Mouse (Mus musculus): Measurements from ENCODE around the gene Pappa. TPM values are rescaled to one million over a fixed set of nuclear protein-coding genes. Genes with fewer than 3 reads are reported as not detected.

The Pappa gene
- total and polyA plus RNA-seq, 3 experiments: not detected

DNA sequence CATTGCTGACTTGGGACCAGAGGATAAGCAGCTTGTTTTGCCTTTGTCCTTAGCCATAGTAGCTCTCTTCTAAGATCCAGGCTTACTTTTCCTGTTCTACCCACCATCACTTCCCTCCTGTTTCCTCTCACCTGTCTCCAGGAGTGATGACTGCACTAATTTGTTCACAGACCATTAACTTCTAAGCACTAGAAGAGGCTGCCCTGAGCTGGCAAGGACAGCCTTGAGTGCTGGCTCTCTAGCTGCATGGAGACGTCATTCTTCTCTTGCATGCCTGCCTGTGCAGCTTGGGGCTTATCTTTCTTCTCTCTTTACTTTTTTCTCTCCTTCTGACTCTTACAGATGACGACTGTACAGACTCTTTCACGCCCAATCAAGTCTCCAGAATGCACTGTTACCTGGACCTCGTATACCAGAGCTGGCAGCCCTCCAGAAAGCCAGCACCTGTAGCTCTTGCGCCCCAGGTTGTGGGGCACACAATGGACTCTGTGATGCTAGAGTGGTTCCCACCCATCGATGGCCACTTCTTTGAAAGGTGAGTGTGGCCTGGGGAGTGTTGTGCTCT is 65.0 kb downstream of the Pappa start:
- Histone ChIP-seq H3K9ac (ENCODE audit: insufficient read depth, low read depth) (no peak overlapping the region), H3K4me1 (ENCODE audit: control insufficient read depth in 1 of 2, insufficient read depth in 2 of 2) (no peaks in the 10 kb centered on the region), H3K27ac (ENCODE audit: insufficient read depth, low read depth) (no peak overlapping the region), H3K36me3 (replicated peaks in 1 of 2; ENCODE audit: control insufficient read depth in 1 of 2, insufficient read depth in 1 of 2, low read length in 1 of 2) (no peaks in the 10 kb centered on the region), H3K4me3 (replicated peaks in 1 of 3; ENCODE audit: low read depth in 2 of 3, low read length in 2 of 3, poor library complexity in 1 of 3) (no peak overlapping the region), H3K4me2 (ENCODE audit: insufficient read depth, low read depth, poor library complexity, severe bottlenecking) (no peak overlapping the region), H3K9me3 (replicated peaks; ENCODE audit: low read length) (peaks cover 49% of the 10 kb centered on the region), H3K79me2 (replicated peaks; ENCODE audit: control insufficient read depth, extremely low read depth, insufficient read depth, poor library complexity, severe bottlenecking) (no peaks in the 10 kb centered on the region), H3K27me3 (replicated peaks) (no peaks in the 10 kb centered on the region)
- in situ Hi-C loops (cut with MboI; ENCODE audit: low pct_ligation_motif_present, low pct_unique_long_range_greater_than_20kb, low sequenced_read_pairs): no loop called here
- DNase-seq (ENCODE audit: extremely low read depth): no peak
- TF ChIP-seq JUND (conservative IDR thresholded peaks at IDR 0.05; ENCODE audit: low read depth, low read length) (no peak), RCOR1 (conservative IDR thresholded peaks at IDR 0.05; ENCODE audit: low read depth, low read length) (no peak), POLR2A (IDR thresholded peaks at IDR 0.05; ENCODE audit: low read depth, low read length) (no peak), USF2 (conservative IDR thresholded peaks at IDR 0.05; ENCODE audit: low read depth, low read length) (no peak), JUN (IDR thresholded peaks at IDR 0.05; ENCODE audit: insufficient read depth, low read depth, low read length) (no peak), UBTF (IDR thresholded peaks at IDR 0.05; ENCODE audit: low read depth, low read length) (no peak), E2F4 (IDR thresholded peaks at IDR 0.05; ENCODE audit: insufficient replicate concordance, low read depth, low read length) (no peak), MAZ (IDR thresholded peaks at IDR 0.05; ENCODE audit: low read depth, low read length) (no peak), USF1 (IDR thresholded peaks at IDR 0.05; ENCODE audit: low read depth, low read length) (no peak), MXI1 (IDR thresholded peaks at IDR 0.05; ENCODE audit: low read depth, low read length) (no peak), RAD21 (IDR thresholded peaks at IDR 0.05; ENCODE audit: low read depth, low read length) (no peak), HCFC1 (IDR thresholded peaks at IDR 0.05; ENCODE audit: low read depth, low read length) (no peak), MYC (IDR thresholded peaks at IDR 0.05; ENCODE audit: low read depth, low read length) (no peak), CHD2 (IDR thresholded peaks at IDR 0.05; ENCODE audit: low read length) (no peak), MAFK (IDR thresholded peaks at IDR 0.05; ENCODE audit: insufficient replicate concordance, low read length) (no peak)
- dilution Hi-C loops (cut with MboI; ENCODE audit: extremely low pct_ligation_motif_present, extremely low pct_unique_long_range_greater_than_20kb, low sequenced_read_pairs): no loop called here

DNA sequence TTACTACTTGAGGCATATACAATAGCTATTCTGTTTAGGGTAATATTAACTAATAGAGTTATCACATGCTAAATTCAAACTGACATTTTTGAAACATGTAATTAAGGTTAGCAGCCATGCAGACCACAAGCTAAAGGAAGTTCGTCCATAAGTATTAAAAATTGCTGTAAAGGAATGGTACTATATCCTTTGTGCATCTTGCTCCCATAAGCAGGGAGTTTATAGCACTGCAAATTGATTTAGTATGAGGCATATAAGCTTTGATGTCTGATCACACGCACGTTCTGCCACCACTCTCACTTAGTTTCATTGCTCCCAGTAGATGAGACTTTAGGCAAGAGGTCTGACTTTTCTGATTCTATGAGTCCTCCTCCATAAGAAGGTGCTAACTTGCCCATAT is 68.8 kb downstream of the Pappa start:
- no peaks in the 10 kb centered on the region for H3K4me1 ChIP-seq (ENCODE audit: control insufficient read depth in 1 of 2, insufficient read depth in 2 of 2)
- in situ Hi-C loops (cut with MboI; ENCODE audit: low pct_ligation_motif_present, low pct_unique_long_range_greater_than_20kb, low sequenced_read_pairs) (no loop called here), dilution Hi-C loops (cut with MboI; ENCODE audit: extremely low pct_ligation_motif_present, extremely low pct_unique_long_range_greater_than_20kb, low sequenced_read_pairs) (no loop called here)
- H3K4me2 ChIP-seq (ENCODE audit: insufficient read depth, low read depth, poor library complexity, severe bottlenecking): no peak overlapping the region
- H3K9ac ChIP-seq (ENCODE audit: insufficient read depth, low read depth): no peak overlapping the region
- no peaks in the 10 kb centered on the region for H3K79me2 ChIP-seq (replicated peaks; ENCODE audit: control insufficient read depth, extremely low read depth, insufficient read depth, poor library complexity, severe bottlenecking)
- H3K27me3 ChIP-seq (replicated peaks): no peaks in the 10 kb centered on the region
- no peak overlapping the region for H3K27ac ChIP-seq (ENCODE audit: insufficient read depth, low read depth)
- H3K36me3 ChIP-seq (replicated peaks in 1 of 2; ENCODE audit: control insufficient read depth in 1 of 2, insufficient read depth in 1 of 2, low read length in 1 of 2): no peaks in the 10 kb centered on the region
- TF ChIP-seq USF2 (conservative IDR thresholded peaks at IDR 0.05; ENCODE audit: low read depth, low read length) (no peak), ZKSCAN1 (IDR thresholded peaks at IDR 0.05; ENCODE audit: borderline replicate concordance, low read depth, low read length) (no peak), POLR2A (IDR thresholded peaks at IDR 0.05; ENCODE audit: low read depth, low read length) (no peak), POLR2AphosphoS2 (IDR thresholded peaks at IDR 0.05; ENCODE audit: low read depth, low read length) (no peak), MYC (IDR thresholded peaks at IDR 0.05; ENCODE audit: low read depth, low read length) (no peak), UBTF (IDR thresholded peaks at IDR 0.05; ENCODE audit: low read depth, low read length) (no peak), E2F4 (IDR thresholded peaks at IDR 0.05; ENCODE audit: insufficient replicate concordance, low read depth, low read length) (no peak), MXI1 (IDR thresholded peaks at IDR 0.05; ENCODE audit: low read depth, low read length) (no peak)
- H3K4me3 ChIP-seq (replicated peaks in 1 of 3; ENCODE audit: low read depth in 2 of 3, low read length in 2 of 3, poor library complexity in 1 of 3): no peak overlapping the region
- H3K9me3 ChIP-seq (replicated peaks; ENCODE audit: low read length): peaks cover 55% of the 10 kb centered on the region
- no peak for DNase-seq (ENCODE audit: extremely low read depth)
